19 mouse cellular contexts compared by ENCODE assay signal in genomic region chr5:122403362-122403761, GRCm38 (mm10). TPM values are rescaled to one million over a fixed set of nuclear protein-coding genes. Genes with fewer than 3 reads are reported as not detected.
A peak's percentile ranks its signal among the peaks of the same experiment; 100 is the strongest.
DNase-seq lines count a peak whose midpoint lies in the region; ATAC-seq and TF ChIP-seq lines count a peak whose summit lies in the region.
"Had no signal": no experiment of that assay in that cellular context is flagged by ENCODE, and none has a peak within 500 bp of the region (broad histone marks: within the 10 kb centered on the region; RNA-seq: fewer than 3 reads in every experiment).

No protein-coding gene starts in this region.

- no peak overlapping the region for H3K4me2 ChIP-seq in heart, embryonic 15.5 days
- H3K4me2 ChIP-seq in heart, postnatal 0 days (ENCODE audit: low read depth, low read length) = no peak overlapping the region
- H3K4me2 ChIP-seq: embryonic facial prominence, embryonic 13.5 days; embryonic facial prominence, embryonic 15.5 days; forebrain, embryonic 12.5 days had no signal

- ATAC-seq in heart, embryonic 15.5 days (replicated peaks; ENCODE audit: insufficient number of reproducible peaks, insufficient read depth, low FRiP score, low read depth) = no peak
- no peak for ATAC-seq in heart, postnatal 0 days (ENCODE audit: insufficient read depth, low read depth)
- ATAC-seq: forebrain, embryonic 14.5 days had no signal

- WGBS in heart, adult 2 months = 78% methylated on average over 12 of the region's 12 CpGs
- 89% methylated on average over 12 of the region's 12 CpGs for WGBS in heart, embryonic 15.5 days
- WGBS in heart, embryonic 10.5 days = 89% methylated on average over 12 of the region's 12 CpGs
- WGBS in heart, postnatal 0 days = 76% methylated on average over 12 of the region's 12 CpGs

- TF ChIP-seq CTCF in heart, adult 2 months (IDR thresholded peaks at IDR 0.05) = no peak
- no peak for TF ChIP-seq CTCF in heart, postnatal 0 days (IDR thresholded peaks at IDR 0.05; ENCODE audit: low read depth)

- no peak for TF ChIP-seq EP300 in heart, adult 2 months (IDR thresholded peaks at IDR 0.05; ENCODE audit: insufficient read depth, low read depth, low read length)
- no peak; the same call in 1 of the 2 replicates for TF ChIP-seq EP300 in heart, postnatal 0 days (IDR thresholded peaks at IDR 0.05; ENCODE audit: low read depth)

- peaks cover 12% of the 10 kb centered on the region for H3K36me3 ChIP-seq in heart, adult 2 months (ENCODE audit: control insufficient read depth, insufficient read depth, low read length)
- peaks cover 52% of the 10 kb centered on the region for H3K36me3 ChIP-seq in heart, embryonic 15.5 days
- H3K36me3 ChIP-seq in heart, embryonic 10.5 days = peaks cover 87% of the 10 kb centered on the region
- peaks cover 57% of the 10 kb centered on the region for H3K36me3 ChIP-seq in heart, postnatal 0 days (replicated peaks; ENCODE audit: control insufficient read depth, insufficient read depth, low read length)

- H3K9ac ChIP-seq in heart, adult 2 months (ENCODE audit: low read depth, low read length) = no peak overlapping the region
- no peak overlapping the region for H3K9ac ChIP-seq in heart, embryonic 15.5 days
- no peak overlapping the region for H3K9ac ChIP-seq in heart, postnatal 0 days (replicated peaks; ENCODE audit: low read depth, low read length)
- H3K9ac ChIP-seq: embryonic facial prominence, embryonic 13.5 days; embryonic facial prominence, embryonic 15.5 days; forebrain, embryonic 12.5 days had no signal

- intact Hi-C loops in heart, adult 2 months (cut with DNase I) = loop anchor here (5.0 kb wide), 2 partner anchors 49 to 329 kb away; no protein-coding TSS in a partner anchor
- intact Hi-C loops in heart, postnatal 36 days (cut with DNase I) = loop anchor here (2.0 to 5.0 kb wide), 2 partner anchors 19 to 324 kb away; no protein-coding TSS in a partner anchor

- no peaks in the 10 kb centered on the region for H3K27me3 ChIP-seq in heart, adult 2 months (ENCODE audit: control insufficient read depth, insufficient read depth, low read length)
- no peaks in the 10 kb centered on the region for H3K27me3 ChIP-seq in heart, embryonic 15.5 days
- H3K27me3 ChIP-seq in heart, embryonic 10.5 days (ENCODE audit: insufficient read depth, poor library complexity, severe bottlenecking) = no peaks in the 10 kb centered on the region
- no peaks in the 10 kb centered on the region for H3K27me3 ChIP-seq in heart, postnatal 0 days (ENCODE audit: control insufficient read depth, insufficient read depth, low read length)
- H3K27me3 ChIP-seq: embryonic facial prominence, embryonic 13.5 days; embryonic facial prominence, embryonic 15.5 days; forebrain, embryonic 12.5 days had no signal

- no peaks in the 10 kb centered on the region for H3K9me3 ChIP-seq in heart, embryonic 15.5 days (replicated peaks)
- no peaks in the 10 kb centered on the region for H3K9me3 ChIP-seq in heart, embryonic 10.5 days
- H3K9me3 ChIP-seq in heart, postnatal 0 days (replicated peaks; ENCODE audit: control insufficient read depth, low read length) = no peaks in the 10 kb centered on the region
- H3K9me3 ChIP-seq: embryonic facial prominence, embryonic 15.5 days had no signal

- H3K27ac ChIP-seq in heart, adult 2 months = peak overlapping the region; percentile 40
- H3K27ac ChIP-seq in heart, embryonic 15.5 days = peak overlapping the region; percentile 66
- no peak overlapping the region for H3K27ac ChIP-seq in heart, embryonic 10.5 days
- peak overlapping the region; percentile 70 for H3K27ac ChIP-seq in heart, postnatal 0 days (ENCODE audit: low read depth)
- H3K27ac ChIP-seq: embryonic facial prominence, embryonic 13.5 days; embryonic facial prominence, embryonic 15.5 days; forebrain, embryonic 10.5 days; forebrain, embryonic 12.5 days had no signal

- no peak overlapping the region for H3K4me3 ChIP-seq in heart, adult 2 months
- no peak overlapping the region for H3K4me3 ChIP-seq in heart, embryonic 15.5 days
- no peak overlapping the region for H3K4me3 ChIP-seq in heart, embryonic 10.5 days
- H3K4me3 ChIP-seq in heart, postnatal 0 days (ENCODE audit: low read depth, low read length) = no peak overlapping the region
- H3K4me3 ChIP-seq: embryonic facial prominence, embryonic 13.5 days; embryonic facial prominence, embryonic 15.5 days; erythroblast, embryonic 14.5 days; forebrain, embryonic 10.5 days; forebrain, embryonic 12.5 days had no signal

- DNase-seq in heart, adult 2 months = no peak
- no peak for DNase-seq in heart, adult 9 months (ENCODE audit: low spot score in 2 of 2)
- DNase-seq in heart, embryonic 10.5 days (ENCODE audit: low spot score) = no peak
- DNase-seq in heart, postnatal 0 days (ENCODE audit: low spot score) = no peak
- no peak for DNase-seq in heart, postnatal 36 days
- DNase-seq: adrenal gland, adult 2 months; adrenal gland, postnatal 10 days; adrenal gland, postnatal 25 days; cerebellum, adult 11 months; cerebellum, adult 8-10 months; cerebellum, postnatal 36 days; embryo, embryonic 11 days had no signal

- peaks cover 19% of the 10 kb centered on the region for H3K4me1 ChIP-seq in heart, adult 2 months (ENCODE audit: control insufficient read depth, insufficient read depth, low read length)
- peaks cover 35% of the 10 kb centered on the region for H3K4me1 ChIP-seq in heart, embryonic 15.5 days (replicated peaks)
- H3K4me1 ChIP-seq in heart, embryonic 10.5 days = peaks cover 8% of the 10 kb centered on the region; the same call in 1 of the 2 replicates
- peaks cover 28% of the 10 kb centered on the region for H3K4me1 ChIP-seq in heart, postnatal 0 days (ENCODE audit: control insufficient read depth, insufficient read depth)
- H3K4me1 ChIP-seq: embryonic facial prominence, embryonic 13.5 days; embryonic facial prominence, embryonic 15.5 days; forebrain, embryonic 10.5 days; forebrain, embryonic 12.5 days had no signal

- H3K79me2 ChIP-seq in heart, adult 2 months (replicated peaks; ENCODE audit: control insufficient read depth, insufficient read depth, low read length) = no peaks in the 10 kb centered on the region

- no peak for TF ChIP-seq POLR2A in heart, adult 2 months (IDR thresholded peaks at IDR 0.05; ENCODE audit: insufficient read depth, low read depth, low read length)

RNA-seq across cellular contexts. Expression of gene Arpc3, which starts 11.7 kb away (rescaled TPM):
- 10 to 100 TPM; 91.5 to 98.7 TPM for total RNA-seq in heart, adult 2 months (2021)
- 89.6 and 97.1 TPM in 2 replicates for polyA plus RNA-seq in heart, adult 2 months (2012; rRNA removed)
- polyA plus RNA-seq in heart, embryonic 15.5 days (2015; fragmentation: Nextera tagmentation; extraction: Ambion mirVana) = 98.6 and 103 TPM in 2 replicates
- polyA plus RNA-seq in heart, embryonic 10.5 days (2016; fragmentation: Nextera tagmentation; extraction: Ambion mirVana) = 82.8 and 108 TPM in 2 replicates
- 157 and 179 TPM in 2 replicates for total RNA-seq in heart, postnatal 0 days (2014; rRNA removed; ENCODE audit: low replicate concordance)
- polyA plus RNA-seq in heart, postnatal 0 days (2015; fragmentation: Nextera tagmentation; extraction: Ambion mirVana) = 97.2 and 106 TPM in 2 replicates
- 100 to 1,000 TPM in 1 of 2 experiments, 10 to 100 TPM in 1; 99.6 to 103 TPM for total RNA-seq in heart, postnatal 36 days (2021)

RNA-seq across cellular contexts. Expression of gene Anapc7, which starts 18.1 kb away (rescaled TPM):
- total RNA-seq in heart, adult 2 months (2021) = 10 to 100 TPM; 25.9 to 27.1 TPM
- 23.2 and 25.4 TPM in 2 replicates for polyA plus RNA-seq in heart, adult 2 months (2012; rRNA removed)
- polyA plus RNA-seq in heart, embryonic 15.5 days (2015; fragmentation: Nextera tagmentation; extraction: Ambion mirVana) = 30.2 and 38.5 TPM in 2 replicates
- polyA plus RNA-seq in heart, embryonic 10.5 days (2016; fragmentation: Nextera tagmentation; extraction: Ambion mirVana) = 41.4 and 44.2 TPM in 2 replicates
- total RNA-seq in heart, postnatal 0 days (2014; rRNA removed; ENCODE audit: low replicate concordance) = 30.1 and 38.9 TPM in 2 replicates
- polyA plus RNA-seq in heart, postnatal 0 days (2015; fragmentation: Nextera tagmentation; extraction: Ambion mirVana) = 33.1 and 36.9 TPM in 2 replicates
- 10 to 100 TPM; 31.7 to 35.1 TPM for total RNA-seq in heart, postnatal 36 days (2021)

RNA-seq across cellular contexts. Expression of gene Fam216a, which starts 31.2 kb away (rescaled TPM):
- 10 to 100 TPM; 11.1 to 12.3 TPM for total RNA-seq in heart, adult 2 months (2021)
- 10.7 and 15.3 TPM in 2 replicates for polyA plus RNA-seq in heart, adult 2 months (2012; rRNA removed)
- 43.7 and 53.7 TPM in 2 replicates for polyA plus RNA-seq in heart, embryonic 15.5 days (2015; fragmentation: Nextera tagmentation; extraction: Ambion mirVana)
- 69.5 and 80.8 TPM in 2 replicates for polyA plus RNA-seq in heart, embryonic 10.5 days (2016; fragmentation: Nextera tagmentation; extraction: Ambion mirVana)
- 21.8 and 40.7 TPM in 2 replicates for total RNA-seq in heart, postnatal 0 days (2014; rRNA removed; ENCODE audit: low replicate concordance)
- polyA plus RNA-seq in heart, postnatal 0 days (2015; fragmentation: Nextera tagmentation; extraction: Ambion mirVana) = 30.5 and 31.8 TPM in 2 replicates
- 10 to 100 TPM; 11.7 to 14.7 TPM for total RNA-seq in heart, postnatal 36 days (2021)

RNA-seq across cellular contexts. Expression of gene Gpn3, which starts 31.7 kb away (rescaled TPM):
- 10 to 100 TPM; 23.5 to 28.0 TPM for total RNA-seq in heart, adult 2 months (2021)
- 19.2 and 19.8 TPM in 2 replicates for polyA plus RNA-seq in heart, adult 2 months (2012; rRNA removed)
- 49.4 and 51.7 TPM in 2 replicates for polyA plus RNA-seq in heart, embryonic 15.5 days (2015; fragmentation: Nextera tagmentation; extraction: Ambion mirVana)
- polyA plus RNA-seq in heart, embryonic 10.5 days (2016; fragmentation: Nextera tagmentation; extraction: Ambion mirVana) = 70.5 and 83.4 TPM in 2 replicates
- 28.5 and 50.9 TPM in 2 replicates for total RNA-seq in heart, postnatal 0 days (2014; rRNA removed; ENCODE audit: low replicate concordance)
- 42.9 and 48.7 TPM in 2 replicates for polyA plus RNA-seq in heart, postnatal 0 days (2015; fragmentation: Nextera tagmentation; extraction: Ambion mirVana)
- total RNA-seq in heart, postnatal 36 days (2021) = 10 to 100 TPM; 26.6 to 30.6 TPM

RNA-seq across cellular contexts. Expression of gene Vps29, which starts 49.2 kb away (rescaled TPM):
- total RNA-seq in heart, adult 2 months (2021) = 10 to 100 TPM; 85.4 to 91.4 TPM
- 39.2 and 70.9 TPM in 2 replicates for polyA plus RNA-seq in heart, adult 2 months (2012; rRNA removed)
- 177 and 206 TPM in 2 replicates for polyA plus RNA-seq in heart, embryonic 15.5 days (2015; fragmentation: Nextera tagmentation; extraction: Ambion mirVana)
- polyA plus RNA-seq in heart, embryonic 10.5 days (2016; fragmentation: Nextera tagmentation; extraction: Ambion mirVana) = 245 and 246 TPM in 2 replicates
- total RNA-seq in heart, postnatal 0 days (2014; rRNA removed; ENCODE audit: low replicate concordance) = 84.0 and 92.5 TPM in 2 replicates
- 184 and 206 TPM in 2 replicates for polyA plus RNA-seq in heart, postnatal 0 days (2015; fragmentation: Nextera tagmentation; extraction: Ambion mirVana)
- 10 to 100 TPM; 94.4 to 97.5 TPM for total RNA-seq in heart, postnatal 36 days (2021)
